Mouse (Mus musculus) stomach, postnatal 0 days (tissue): Measurements from ENCODE around the gene Rest.

Experiments used
- CTCF ChIP-seq: IDR thresholded peaks from 2 replicates; pipeline ENCODE4 v1.5.1; 2016; ENCODE audit warnings: antibody characterized with exemption, low read depth, mild to moderate bottlenecking, moderate library complexity
- EP300 ChIP-seq: optimal IDR thresholded peaks from 2 replicates; pipeline ENCODE3; 2016; ENCODE audit warnings: antibody characterized with exemption

GRCm38 (mm10) chr5:77281518-77282174 is 16.4 kb downstream of the Rest start:
- no peak for TF ChIP-seq CTCF
- no peak for TF ChIP-seq EP300
